Mouse (Mus musculus) retina, postnatal 1 day (tissue): ENCODE measurements around the gene Mrps27.
"Not testable (repeated sequence)": the region's sequence is repeated elsewhere in the genome, so short reads cannot be mapped to it uniquely, and the experiment has no call there.

Experiments
- DNase-seq: peaks from one replicate; pipeline ENCODE4 v3.0.0-alpha.2; 2012

Gene Mrps27

DNA sequence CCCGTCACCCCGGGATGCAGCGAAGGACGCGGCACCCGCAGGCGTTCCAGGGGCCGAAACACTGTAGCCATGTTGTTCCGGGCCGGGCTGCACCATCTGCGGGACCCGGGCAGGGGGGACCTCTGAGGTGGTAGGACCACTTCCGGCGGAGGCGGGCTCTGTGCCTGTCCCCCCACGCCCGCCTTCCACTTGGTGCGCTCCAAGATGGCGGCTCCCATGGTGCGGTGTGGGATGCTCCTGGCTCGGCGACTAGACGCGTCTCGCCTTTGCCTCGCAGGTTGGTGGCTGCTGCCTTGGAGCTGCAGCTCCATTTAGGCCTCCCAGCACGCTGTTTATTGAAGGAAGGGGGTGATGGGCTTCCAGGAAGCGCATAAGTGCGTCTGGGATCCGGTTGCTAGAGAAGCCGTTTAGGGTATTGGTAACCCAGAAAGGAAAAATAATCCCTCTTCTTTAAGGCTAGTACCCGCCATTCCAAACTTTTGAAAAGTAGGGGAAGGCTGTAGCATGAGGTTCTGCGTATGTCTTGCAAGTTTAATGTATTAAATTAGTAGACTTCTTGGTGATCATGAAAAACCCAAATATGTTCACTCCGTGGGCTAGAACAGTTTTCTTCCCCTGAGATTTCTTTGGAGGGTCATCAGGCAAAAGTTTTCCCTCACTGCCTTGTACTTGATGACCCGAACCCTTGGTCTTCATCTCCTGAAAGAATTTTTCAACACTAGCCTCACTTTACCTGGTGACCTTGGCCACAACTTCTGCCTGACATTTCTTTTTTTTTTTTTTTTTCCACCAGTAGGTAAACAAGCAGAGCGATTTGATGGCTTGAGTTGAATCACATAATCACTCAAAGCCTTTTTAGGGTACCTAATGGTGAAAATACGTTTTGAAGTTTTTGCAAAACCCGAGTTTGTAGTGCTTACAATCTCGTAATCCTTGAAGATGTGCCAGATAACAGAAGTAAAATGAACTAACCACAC, at the start of gene Mrps27, which contains the start of gene Ptcd2:
TSS of gene Mrps27 (plus strand) at position 188 of the 977 bp plus-strand sequence.
TSS of gene Ptcd2 (minus strand) at position 107 of the 977 bp plus-strand sequence.
- DNase-seq, result peak; percentile 98

GRCm38 (mm10) chr13:99299921-99300320, 44.7 kb upstream of the Mrps27 start:
- DNase-seq, result no peak

- no peak for DNase-seq
Observed at GRCm38 (mm10) chr13:99303846-99304245, 40.7 kb upstream of the Mrps27 start.

- peak; percentile 39 for DNase-seq
Observed at GRCm38 (mm10) chr13:99304365-99304764, 40.2 kb upstream of the Mrps27 start.

GRCm38 (mm10) chr13:99305186-99305585, 39.4 kb upstream of the Mrps27 start:
- DNase-seq, result no peak

DNA sequence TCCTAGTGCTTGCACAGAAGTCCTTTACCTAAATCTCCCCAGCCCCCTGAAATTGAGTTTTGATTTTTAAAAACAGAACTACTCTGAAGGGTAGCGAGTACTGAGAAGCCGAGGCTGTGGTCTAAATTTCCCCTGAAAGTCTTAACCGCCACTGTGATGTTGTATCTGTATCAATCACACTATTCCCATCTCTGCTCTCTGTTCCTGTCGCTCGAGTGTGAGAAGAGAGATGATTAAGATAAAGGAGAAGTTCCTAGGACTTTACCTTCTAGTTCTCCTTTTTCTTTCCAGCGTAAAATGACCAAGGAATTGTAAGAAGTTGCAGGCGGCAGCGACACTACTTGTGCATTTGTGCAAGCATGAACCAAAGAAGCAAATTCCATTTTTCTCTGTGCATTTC, 38.4 kb upstream of the Mrps27 start:
- DNase-seq, result no peak

DNA sequence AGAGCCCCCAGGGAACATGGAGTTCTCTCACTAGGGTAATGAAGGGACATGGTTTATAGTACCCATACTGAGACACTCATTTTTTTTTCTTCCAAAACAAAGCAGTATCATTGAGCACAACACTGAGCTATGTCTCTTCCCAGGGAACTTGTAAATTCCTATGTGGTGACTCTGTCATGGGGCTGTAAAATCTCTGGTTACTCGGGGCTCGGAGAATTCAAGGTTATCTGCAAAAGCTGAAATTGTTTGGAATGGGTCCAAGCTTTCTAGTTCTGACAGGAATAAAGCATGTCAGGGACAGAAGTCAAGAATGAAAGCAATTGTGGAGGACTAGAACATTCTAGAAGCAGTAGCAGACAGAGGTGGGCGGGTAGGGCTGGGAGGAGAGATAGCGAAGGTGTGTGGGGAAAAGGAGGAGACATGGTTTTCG, 36.6 kb upstream of the Mrps27 start:
- DNase-seq, result no peak

DNA sequence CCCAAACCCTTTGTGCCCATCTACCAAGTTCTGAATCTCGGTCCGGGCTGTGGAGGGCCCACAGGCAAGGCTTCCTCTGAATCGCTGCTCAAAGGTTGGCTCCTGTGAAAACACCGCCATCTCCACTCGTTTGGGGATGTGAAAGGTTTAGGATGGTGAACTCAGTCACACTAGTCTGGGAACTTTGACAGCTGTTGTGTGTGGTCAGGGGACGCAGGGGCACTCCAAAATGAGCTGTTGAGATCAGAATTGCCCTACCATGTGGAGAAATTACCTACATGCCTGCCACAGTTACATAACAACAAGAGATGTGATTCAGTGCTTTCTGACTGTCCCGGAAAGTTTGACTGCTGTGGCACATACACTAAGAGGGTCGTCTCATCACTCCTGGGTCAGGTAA, 36.2 kb upstream of the Mrps27 start:
- DNase-seq, result no peak

GRCm38 (mm10) chr13:99314098-99314497, 30.5 kb upstream of the Mrps27 start:
- DNase-seq, result no peak

DNA sequence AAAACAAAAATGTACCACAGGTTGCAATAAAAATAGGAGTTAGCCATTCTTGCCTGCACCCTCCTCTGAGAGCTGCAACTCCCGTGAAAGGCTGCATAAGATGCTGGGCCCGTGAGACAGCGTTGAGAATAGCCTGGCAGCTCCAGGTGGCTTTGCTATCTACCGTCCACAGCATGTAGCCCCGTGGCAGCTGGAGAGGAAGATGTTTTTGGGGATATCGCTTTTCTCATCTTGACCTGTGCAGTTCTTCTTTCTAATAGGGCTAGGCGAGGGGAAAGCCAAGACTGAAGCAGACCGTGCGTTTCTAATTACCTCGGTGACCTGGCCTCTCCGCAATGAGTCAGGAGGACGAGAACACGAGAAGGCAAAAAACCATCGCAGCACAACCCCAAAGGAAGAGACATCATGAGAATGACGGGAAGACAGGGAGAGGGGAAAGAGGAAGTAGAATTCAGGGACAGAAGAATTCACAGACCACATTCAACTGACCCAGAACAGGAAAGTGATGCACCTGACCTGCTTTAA, 29.9 kb upstream of the Mrps27 start:
- no peak for DNase-seq

GRCm38 (mm10) chr13:99316366-99316765, 28.2 kb upstream of the Mrps27 start:
- no peak for DNase-seq

DNA sequence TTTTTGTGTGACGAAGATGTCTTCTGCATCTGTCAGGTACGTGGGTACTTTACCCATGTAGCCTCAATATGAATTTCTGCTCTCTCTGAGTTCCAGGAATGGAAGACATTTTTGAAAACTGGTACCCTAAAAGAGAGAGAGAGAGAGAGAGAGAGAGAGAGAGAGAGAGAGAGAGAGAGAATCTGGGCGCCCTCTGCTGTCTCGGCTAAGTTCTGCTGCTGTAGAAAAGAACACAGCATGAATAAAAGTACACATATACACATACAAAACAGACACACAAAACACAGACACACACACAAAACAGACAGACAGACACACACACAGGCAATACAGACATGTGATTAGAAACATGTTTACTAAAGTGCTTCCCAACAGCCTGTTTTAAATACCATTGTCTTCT, 27.5 kb upstream of the Mrps27 start:
- peak; percentile 42 for DNase-seq

- DNase-seq, result no peak
Observed at GRCm38 (mm10) chr13:99320453-99320852, 24.1 kb upstream of the Mrps27 start.

DNA sequence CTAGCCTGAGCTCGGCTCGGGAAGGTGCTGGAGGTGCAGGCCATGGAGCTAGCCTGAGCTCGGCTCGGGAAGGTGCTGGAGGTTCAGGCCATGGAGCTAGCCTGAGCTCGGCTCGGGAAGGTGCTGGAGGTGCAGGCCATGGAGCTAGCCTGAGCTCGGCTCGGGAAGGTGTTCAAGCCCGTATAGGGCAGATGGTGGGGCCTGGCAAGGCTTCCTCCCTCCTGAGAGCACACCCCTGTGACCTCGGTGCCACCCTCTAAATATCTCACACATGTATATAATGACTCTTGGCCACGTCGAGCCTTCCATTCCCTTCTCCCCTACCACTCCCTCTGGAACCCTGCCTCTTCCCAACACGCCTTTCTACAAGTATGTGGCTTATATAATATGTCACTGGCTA, 21.7 kb upstream of the Mrps27 start:
- DNase-seq, result not testable (repeated sequence)

GRCm38 (mm10) chr13:99323632-99324336, 20.8 kb upstream of the Mrps27 start:
- no peak for DNase-seq

DNA sequence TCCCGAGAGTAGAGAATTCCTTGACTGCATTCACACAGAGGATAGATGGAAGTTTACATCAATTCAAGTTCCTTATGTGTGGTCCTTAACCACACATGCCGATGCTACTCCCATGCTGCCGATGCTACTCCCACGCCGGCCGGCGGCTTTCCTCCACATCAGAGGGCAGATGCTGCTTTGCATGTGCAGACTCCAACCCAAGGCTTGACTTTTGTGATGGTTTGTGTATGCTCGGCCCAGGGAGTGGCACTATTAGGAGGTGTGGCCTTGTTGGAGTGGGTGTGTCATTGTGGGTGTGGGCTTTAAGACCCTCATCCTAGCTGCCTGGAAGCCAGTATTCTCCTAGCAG, 20.3 kb upstream of the Mrps27 start:
- not testable (repeated sequence) for DNase-seq

DNA sequence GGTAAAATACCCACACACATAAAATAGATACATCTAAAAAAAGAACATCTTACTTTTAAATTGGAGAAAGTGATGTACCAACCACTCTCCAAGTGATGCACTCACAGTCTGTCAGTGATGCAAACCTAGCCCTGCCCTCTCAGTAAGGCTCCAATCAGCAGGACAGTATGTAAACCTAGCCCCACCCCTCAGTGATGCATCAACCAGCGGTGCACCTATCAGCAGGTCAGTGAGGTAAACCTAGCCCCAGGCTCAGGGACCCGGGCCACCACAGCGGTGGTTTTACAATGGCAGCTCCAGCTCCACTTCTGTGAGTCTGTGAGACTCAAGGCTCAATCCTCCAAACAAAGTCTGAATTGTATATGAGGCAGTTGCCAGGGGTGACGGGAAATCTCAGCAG, 13.3 kb upstream of the Mrps27 start:
- no peak for DNase-seq

DNA sequence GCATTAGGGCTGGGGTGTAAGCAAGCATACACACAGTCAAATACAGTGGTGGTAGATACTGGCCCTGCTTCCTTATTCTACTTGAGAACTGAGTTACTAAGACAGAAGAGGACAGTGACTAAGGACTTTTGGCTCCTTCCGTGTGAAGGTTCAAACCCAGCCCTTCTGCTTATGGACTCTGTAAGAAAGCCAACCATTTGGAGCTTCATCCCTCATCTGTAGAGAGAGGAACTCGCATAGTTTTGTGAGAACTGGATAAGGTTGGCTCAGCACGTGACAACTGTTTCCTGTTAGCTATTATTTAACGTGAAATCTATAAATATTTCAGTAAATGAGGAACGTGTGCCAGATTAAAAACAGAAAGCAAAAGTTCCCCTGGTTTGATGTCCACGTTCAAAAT, 7.1 kb upstream of the Mrps27 start:
- DNase-seq, result no peak

- no peak for DNase-seq
Observed at GRCm38 (mm10) chr13:99341504-99341903, 3.1 kb upstream of the Mrps27 start.

DNA sequence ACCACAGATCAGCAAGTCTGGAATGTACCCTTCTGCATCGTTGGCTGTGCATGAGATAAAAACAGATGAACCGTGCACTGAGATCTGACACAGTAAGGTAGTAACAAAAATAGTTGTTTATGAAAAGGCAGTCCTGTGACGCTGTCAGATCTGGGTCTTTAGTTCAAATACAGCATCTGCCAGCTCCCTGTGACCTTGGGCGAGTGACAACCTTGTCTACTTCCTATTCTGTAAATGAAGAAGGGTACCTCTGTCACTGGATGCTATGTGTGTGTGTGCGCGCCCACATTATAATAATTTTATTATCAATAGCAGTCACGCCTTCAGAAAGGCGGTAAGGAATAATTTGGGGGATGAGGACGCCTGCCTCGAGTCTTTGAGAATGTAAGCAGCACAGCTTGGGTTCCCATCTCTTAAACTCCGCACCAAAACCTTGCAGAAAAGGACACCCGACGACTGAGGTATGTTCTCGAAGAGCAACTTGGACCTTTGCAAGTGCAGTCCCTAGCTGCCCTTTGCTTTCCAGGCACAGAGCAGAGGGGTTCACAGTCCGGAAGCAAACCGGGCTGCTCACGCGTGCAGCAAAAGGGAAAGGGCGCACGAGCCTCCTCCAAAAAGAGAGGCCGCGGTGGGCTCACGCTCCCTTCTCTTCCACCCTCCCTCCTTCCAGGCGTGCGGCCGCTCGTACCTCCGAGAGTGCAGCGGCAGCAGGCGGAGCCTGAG, 549 bp upstream of the Mrps27 start:
- peak; percentile 6 for DNase-seq

- no peak for DNase-seq
Observed at GRCm38 (mm10) chr13:99350009-99350408, 5.4 kb downstream of the Mrps27 start.

DNA sequence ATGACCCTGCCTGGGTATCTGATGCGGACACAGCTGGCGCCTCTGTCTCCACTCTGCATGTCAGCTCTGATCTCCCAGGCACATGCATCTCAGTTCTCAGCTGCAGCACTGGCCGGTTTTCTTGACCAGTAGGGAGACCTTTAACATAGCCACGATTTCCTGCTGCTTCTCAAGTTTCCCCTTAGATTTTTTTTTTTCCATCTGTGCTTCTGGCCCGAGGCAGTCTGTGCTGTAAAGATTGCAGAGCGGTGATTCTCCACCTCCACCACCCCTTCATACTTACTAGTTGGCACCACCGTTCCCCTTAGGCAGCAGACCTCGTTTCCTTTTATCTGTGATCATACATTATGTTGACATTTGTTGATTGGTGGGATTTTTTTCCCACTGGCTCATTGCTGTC, 6.6 kb downstream of the Mrps27 start:
- DNase-seq, result no peak

- no peak for DNase-seq
Observed at GRCm38 (mm10) chr13:99351596-99351995, 7.0 kb downstream of the Mrps27 start.
